Mouse (Mus musculus) kidney, adult 8-10 months (tissue): ENCODE data around the gene Ablim1.
A peak's percentile ranks its signal among the peaks of the same experiment; 100 is the strongest.

Experiments used
- DNase-seq, 2 experiments: peaks; one replicate each; pipeline ENCODE4 v3.0.0; 2022

Gene Ablim1

GRCm38 (mm10) chr19:57180908-57181307 lies 133.8 kb downstream of the Ablim1 start:
- no peak for DNase-seq

- no peak for DNase-seq
These were observed 134.4 kb downstream of the Ablim1 start for GRCm38 (mm10) chr19:57180333-57180732.

DNA sequence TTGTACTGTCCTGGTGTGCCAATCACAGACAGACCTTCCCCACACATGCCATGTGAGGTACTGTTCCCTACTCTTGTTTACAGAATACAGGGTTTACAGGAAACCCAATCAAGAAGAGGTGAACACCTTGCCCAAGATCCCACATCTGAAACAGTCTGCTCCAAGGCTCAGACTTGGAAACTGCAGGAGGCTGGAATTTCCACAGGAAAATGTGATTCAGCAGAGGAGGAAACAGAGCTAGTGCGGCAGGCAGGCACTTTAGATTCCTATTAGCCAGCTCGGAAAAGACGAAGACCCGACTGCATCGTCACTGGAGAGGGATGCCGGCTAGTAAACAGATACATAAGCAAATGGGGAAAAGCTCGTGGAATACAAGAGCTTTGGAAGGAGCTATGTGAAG lies 135.4 kb downstream of the Ablim1 start:
- DNase-seq: no peak

DNA sequence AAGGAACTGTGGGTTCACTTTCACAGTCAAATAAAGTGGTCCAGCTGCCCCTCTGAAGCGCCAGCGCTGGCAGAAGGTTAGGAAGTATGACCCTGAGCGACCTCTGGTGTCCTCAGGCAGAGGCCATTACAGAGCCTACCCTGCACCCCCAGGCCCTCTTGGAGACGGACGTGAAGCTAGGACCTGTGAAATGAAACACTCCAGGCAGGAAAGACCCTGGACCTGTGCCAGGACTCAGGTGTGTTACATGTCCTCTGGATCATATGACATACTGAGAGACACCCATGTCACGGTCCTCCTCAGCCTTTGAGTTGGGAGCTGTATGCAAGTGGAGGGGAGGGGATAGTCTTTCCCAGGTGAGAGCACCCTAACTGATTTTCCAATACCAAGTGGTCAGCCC lies 137.4 kb downstream of the Ablim1 start:
- no peak for DNase-seq

- DNase-seq: no peak
These were observed 139.6 kb downstream of the Ablim1 start for GRCm38 (mm10) chr19:57175077-57175476.

DNA sequence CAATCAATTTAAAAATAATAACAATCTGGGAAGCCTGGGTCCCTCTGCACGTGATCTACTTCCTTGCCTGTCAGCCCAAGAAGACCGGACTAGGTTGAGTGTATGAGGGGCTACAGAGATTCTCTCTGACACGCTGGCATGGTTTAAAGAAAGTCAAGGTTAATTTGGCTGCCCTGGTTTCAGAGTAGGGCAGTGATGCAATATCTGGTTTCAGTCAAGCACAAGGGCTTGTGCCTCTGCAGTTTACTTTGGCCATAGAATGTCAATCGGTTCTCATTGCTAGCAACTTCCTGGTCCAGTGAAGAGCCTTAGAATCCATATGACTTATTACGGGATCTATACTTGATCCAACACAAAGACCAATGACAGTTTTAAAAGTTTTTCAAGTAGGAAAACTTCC lies 140.2 kb downstream of the Ablim1 start:
- DNase-seq: no peak

DNA sequence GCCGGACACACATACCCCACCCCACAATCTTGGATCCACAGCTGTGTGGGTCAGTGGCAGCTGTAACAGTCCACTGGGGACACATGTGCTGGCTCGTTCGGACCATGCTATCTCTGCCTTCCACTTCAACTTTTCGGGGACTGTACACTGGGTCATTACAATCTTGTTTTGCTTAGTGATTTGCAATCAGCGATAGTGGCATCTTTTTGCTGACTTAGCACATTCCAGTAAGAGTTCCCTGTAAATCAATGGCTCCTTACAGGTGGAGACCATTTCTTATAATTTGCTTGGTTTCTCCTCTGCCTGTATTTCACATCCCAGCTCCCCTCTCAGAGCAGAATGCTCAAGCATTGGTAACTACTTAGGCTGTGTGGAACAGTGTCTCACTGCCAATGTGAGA lies 140.7 kb downstream of the Ablim1 start:
- DNase-seq: no peak

- DNase-seq: no peak
These were observed 142.4 kb downstream of the Ablim1 start for GRCm38 (mm10) chr19:57172321-57172720.

- DNase-seq: no peak
These were observed 143.8 kb downstream of the Ablim1 start for GRCm38 (mm10) chr19:57170880-57171279.

- DNase-seq: no peak
These were observed 145.2 kb downstream of the Ablim1 start for GRCm38 (mm10) chr19:57169485-57169884.

DNA sequence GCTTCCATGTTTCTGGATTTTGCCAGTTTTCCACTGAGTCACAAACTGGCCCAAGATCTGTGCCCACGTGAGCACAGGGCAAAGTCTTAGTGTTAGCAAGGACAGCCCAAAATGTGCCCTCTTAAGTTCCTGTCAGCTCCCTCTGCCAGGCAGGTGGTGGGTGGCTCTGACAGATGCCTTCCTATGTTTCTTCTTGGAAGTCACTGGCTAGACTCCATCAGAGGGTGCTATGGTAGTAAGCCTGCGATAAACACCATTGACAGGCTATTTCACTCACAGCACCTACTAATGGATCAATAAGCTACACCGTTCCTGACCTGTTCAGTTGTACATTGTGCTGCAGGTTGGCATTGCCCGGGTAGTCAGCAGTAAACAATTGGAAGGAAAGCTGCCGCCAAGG lies 147.0 kb downstream of the Ablim1 start:
- DNase-seq: no peak

DNA sequence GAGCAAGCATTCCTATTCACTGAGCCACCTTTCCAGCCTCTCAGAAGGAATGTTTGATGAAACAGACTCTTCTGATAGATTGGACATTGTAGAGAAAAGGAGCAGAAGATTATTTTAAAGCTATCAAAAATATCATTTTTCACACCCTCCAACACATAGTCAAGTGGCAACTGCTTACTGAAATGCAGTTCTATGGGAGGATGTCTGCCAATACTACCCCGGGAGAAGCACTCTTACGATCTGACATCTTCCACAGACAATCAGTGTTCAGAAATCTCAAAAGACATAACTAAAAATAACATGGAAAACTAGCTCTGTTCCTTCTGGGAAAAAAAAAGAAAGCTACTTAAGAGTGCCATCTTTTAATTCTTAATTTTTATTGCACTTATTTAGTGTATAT lies 149.8 kb downstream of the Ablim1 start:
- no peak for DNase-seq

- DNase-seq: no peak
These were observed 151.4 kb downstream of the Ablim1 start for GRCm38 (mm10) chr19:57163315-57163714.

GRCm38 (mm10) chr19:57161978-57162727 lies 152.6 kb downstream of the Ablim1 start:
- no peak for DNase-seq

DNA sequence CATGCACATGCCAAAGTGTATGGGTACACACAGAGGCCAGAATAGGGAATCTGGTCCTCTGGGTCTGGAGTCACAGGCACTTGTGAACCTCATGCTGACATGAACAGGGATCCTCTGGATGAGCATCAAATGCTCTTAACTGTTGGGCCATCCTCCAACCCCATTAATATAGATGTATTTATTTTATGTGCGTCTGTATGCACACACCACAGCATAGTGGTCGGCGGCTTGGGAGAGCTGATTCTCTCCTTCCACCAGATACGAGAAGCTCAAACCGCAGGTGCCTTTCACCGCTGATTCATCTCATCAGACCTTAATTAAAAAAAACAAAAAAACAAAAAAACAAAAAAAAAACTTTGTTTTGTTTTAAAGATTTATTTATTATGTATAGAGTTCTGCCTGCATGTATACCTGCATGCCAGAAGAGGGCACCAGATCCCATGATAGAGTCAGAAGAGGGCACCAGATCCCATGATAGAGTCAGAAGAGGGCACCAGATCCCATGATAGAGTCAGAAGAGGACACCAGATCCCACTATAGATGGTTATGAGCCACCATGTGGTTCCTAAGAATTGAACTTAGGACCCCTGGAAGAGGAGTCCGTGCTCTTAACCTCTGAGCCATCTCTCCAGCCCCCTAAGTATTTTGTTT lies 153.6 kb downstream of the Ablim1 start:
- DNase-seq: peak; percentile 61 to 66

- no peak for DNase-seq
These were observed 156.9 kb downstream of the Ablim1 start for GRCm38 (mm10) chr19:57157731-57158343.

- DNase-seq: no peak
These were observed 159.4 kb downstream of the Ablim1 start for GRCm38 (mm10) chr19:57155121-57155884.

GRCm38 (mm10) chr19:57152357-57152756 lies 162.4 kb downstream of the Ablim1 start:
- DNase-seq: peak; percentile 47 to 50

DNA sequence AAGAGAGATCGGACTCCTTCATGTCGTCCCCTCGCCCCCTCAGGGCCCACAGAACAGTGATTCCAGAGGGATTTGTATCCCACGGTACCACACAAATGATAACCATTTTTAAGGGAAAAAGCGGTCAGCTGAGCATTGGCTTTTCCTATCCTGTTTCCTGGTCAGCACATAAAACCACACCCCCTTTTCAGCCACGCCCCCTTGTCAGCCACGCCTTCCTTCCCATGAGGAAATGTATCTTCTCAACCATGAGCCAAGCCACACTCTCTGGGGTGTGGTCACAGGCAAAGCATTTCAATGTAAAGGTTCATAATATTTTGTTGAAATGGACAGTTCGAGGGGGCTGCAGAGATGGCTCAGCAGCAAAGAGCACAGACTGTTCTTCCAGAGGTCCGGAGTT lies 163.2 kb downstream of the Ablim1 start:
- DNase-seq: no peak

DNA sequence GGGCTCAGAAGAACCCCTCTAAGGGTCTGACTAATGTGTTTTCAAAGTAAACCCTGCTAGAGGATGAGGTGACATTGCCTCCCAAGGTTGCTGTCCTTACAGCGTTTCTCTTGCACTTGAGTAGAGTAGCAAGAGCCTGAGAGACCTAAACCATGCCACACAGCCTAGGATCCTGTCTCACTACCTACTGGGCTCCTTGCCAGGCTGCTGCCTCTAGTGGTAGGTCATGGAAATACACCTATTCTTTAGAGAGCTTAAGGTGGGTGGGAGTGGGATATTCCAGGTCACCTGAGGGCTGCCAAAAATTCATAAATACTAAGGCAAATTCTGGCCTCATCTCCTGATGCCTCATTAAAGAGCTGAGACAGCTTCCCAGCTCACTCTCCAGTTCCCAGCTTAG lies 164.4 kb downstream of the Ablim1 start:
- DNase-seq: peak; percentile 38 to 63

GRCm38 (mm10) chr19:57147746-57148145 lies 167.0 kb downstream of the Ablim1 start:
- no peak for DNase-seq

GRCm38 (mm10) chr19:57146936-57147335 lies 167.8 kb downstream of the Ablim1 start:
- no peak for DNase-seq

DNA sequence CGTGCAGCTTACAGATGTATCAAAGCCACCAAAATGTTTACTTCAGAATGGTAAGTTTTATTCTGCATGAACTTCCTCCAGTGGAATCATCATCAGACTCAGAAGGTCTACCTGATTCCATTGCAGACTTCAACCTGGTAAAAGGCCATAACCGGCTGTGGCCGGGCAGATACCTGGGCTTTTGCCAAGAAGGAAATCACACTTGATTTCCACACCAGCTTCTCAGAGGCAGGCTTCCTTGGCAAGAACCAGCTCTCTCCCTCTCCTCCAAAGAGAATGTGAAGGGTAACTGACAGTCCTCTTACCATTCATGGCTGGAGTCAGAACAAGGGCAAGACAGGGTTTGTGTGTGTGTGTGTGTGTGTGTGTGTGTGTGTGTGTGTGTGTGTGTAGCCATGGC lies 171.1 kb downstream of the Ablim1 start:
- no peak for DNase-seq
